Mouse (Mus musculus): ENCODE results near the gene Iqgap1. TPM values are rescaled to one million over a fixed set of nuclear protein-coding genes. Genes with fewer than 3 reads are reported as not detected.

Gene Iqgap1
- polyA plus RNA-seq, 1 experiment = 112 TPM

GRCm38 (mm10) chr7:80789061-80789460 lies 36.7 kb downstream of the Iqgap1 start:
- Histone ChIP-seq H3K27ac (ENCODE audit: control insufficient read depth, insufficient read depth, low read length) (no peak overlapping the region), H3K36me3 (ENCODE audit: control insufficient read depth, insufficient read depth, low read length) (peaks cover 10% of the 10 kb centered on the region), H3K4me1 (replicated peaks; ENCODE audit: control insufficient read depth, insufficient read depth, low read length) (peaks cover 3% of the 10 kb centered on the region), H3K27me3 (ENCODE audit: control insufficient read depth, insufficient read depth, low read length) (no peaks in the 10 kb centered on the region), H3K4me3 (ENCODE audit: control insufficient read depth, insufficient read depth, low read length) (no peak overlapping the region)
- 63% methylated on average over 1 of the region's 1 CpGs for whole genome bisulfite sequencing
- DNase-seq = no peak
- TF ChIP-seq CTCF (IDR thresholded peaks at IDR 0.05; ENCODE audit: borderline replicate concordance, control insufficient read depth, extremely low read depth, insufficient read depth, low read length, poor library complexity) (no peak), POLR2A (IDR thresholded peaks at IDR 0.05; ENCODE audit: control insufficient read depth, extremely low read depth, insufficient read depth, low read length, poor library complexity) (no peak)

- H3K27me3 ChIP-seq (ENCODE audit: control insufficient read depth, insufficient read depth, low read length) = no peaks in the 10 kb centered on the region
- H3K4me1 ChIP-seq (replicated peaks; ENCODE audit: control insufficient read depth, insufficient read depth, low read length) = peaks cover 10% of the 10 kb centered on the region
- no peak overlapping the region for H3K4me3 ChIP-seq (ENCODE audit: control insufficient read depth, insufficient read depth, low read length)
- no peak for DNase-seq
- H3K27ac ChIP-seq (ENCODE audit: control insufficient read depth, insufficient read depth, low read length) = no peak overlapping the region
- peaks cover 7% of the 10 kb centered on the region for H3K36me3 ChIP-seq (ENCODE audit: control insufficient read depth, insufficient read depth, low read length)
- TF ChIP-seq CTCF (IDR thresholded peaks at IDR 0.05; ENCODE audit: borderline replicate concordance, control insufficient read depth, extremely low read depth, insufficient read depth, low read length, poor library complexity) = no peak
- no peak for TF ChIP-seq POLR2A (IDR thresholded peaks at IDR 0.05; ENCODE audit: control insufficient read depth, extremely low read depth, insufficient read depth, low read length, poor library complexity)
- WGBS = 97% methylated on average over 7 of the region's 7 CpGs
These were observed 37.8 kb downstream of the Iqgap1 start for GRCm38 (mm10) chr7:80788002-80788401.

- Histone ChIP-seq H3K4me3 (ENCODE audit: control insufficient read depth, insufficient read depth, low read length) (no peak overlapping the region), H3K27ac (ENCODE audit: control insufficient read depth, insufficient read depth, low read length) (no peak overlapping the region), H3K4me1 (replicated peaks; ENCODE audit: control insufficient read depth, insufficient read depth, low read length) (peaks cover 19% of the 10 kb centered on the region), H3K27me3 (ENCODE audit: control insufficient read depth, insufficient read depth, low read length) (no peaks in the 10 kb centered on the region), H3K36me3 (ENCODE audit: control insufficient read depth, insufficient read depth, low read length) (no peaks in the 10 kb centered on the region; the same call in 1 of the 2 replicates)
- WGBS = 74% methylated on average over 6 of the region's 6 CpGs
- DNase-seq = no peak
- no peak for TF ChIP-seq POLR2A (IDR thresholded peaks at IDR 0.05; ENCODE audit: control insufficient read depth, extremely low read depth, insufficient read depth, low read length, poor library complexity)
- TF ChIP-seq CTCF (IDR thresholded peaks at IDR 0.05; ENCODE audit: borderline replicate concordance, control insufficient read depth, extremely low read depth, insufficient read depth, low read length, poor library complexity) = no peak
These were observed 39.0 kb downstream of the Iqgap1 start for GRCm38 (mm10) chr7:80786746-80787145.

DNA sequence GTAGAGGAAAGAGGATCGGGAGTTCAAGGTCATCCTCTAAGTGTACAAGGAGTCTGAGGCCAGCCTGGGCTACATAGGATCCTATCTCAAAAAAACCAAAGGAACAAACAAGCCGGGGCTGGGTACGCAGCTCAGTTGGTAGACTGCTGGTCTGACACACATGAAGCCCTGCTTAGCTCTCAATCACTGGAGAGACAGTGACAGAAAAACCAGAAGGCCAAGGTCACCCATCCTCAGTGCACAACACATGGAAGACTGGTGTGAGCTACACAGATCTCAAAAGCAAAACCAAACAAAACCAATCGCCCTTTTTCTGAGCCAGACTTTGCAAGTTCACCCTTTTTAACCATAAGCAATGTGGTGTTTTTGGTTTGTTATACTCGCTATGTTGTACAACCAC lies 41.9 kb downstream of the Iqgap1 start:
- Histone ChIP-seq H3K27ac (ENCODE audit: control insufficient read depth, insufficient read depth, low read length) (no peak overlapping the region), H3K4me1 (replicated peaks; ENCODE audit: control insufficient read depth, insufficient read depth, low read length) (peaks cover 32% of the 10 kb centered on the region), H3K4me3 (ENCODE audit: control insufficient read depth, insufficient read depth, low read length) (no peak overlapping the region), H3K36me3 (ENCODE audit: control insufficient read depth, insufficient read depth, low read length) (no peaks in the 10 kb centered on the region), H3K27me3 (ENCODE audit: control insufficient read depth, insufficient read depth, low read length) (no peaks in the 10 kb centered on the region)
- WGBS = 91% methylated on average over 5 of the region's 5 CpGs
- DNase-seq = no peak
- TF ChIP-seq POLR2A (IDR thresholded peaks at IDR 0.05; ENCODE audit: control insufficient read depth, extremely low read depth, insufficient read depth, low read length, poor library complexity) (no peak), CTCF (IDR thresholded peaks at IDR 0.05; ENCODE audit: borderline replicate concordance, control insufficient read depth, extremely low read depth, insufficient read depth, low read length, poor library complexity) (no peak)

DNA sequence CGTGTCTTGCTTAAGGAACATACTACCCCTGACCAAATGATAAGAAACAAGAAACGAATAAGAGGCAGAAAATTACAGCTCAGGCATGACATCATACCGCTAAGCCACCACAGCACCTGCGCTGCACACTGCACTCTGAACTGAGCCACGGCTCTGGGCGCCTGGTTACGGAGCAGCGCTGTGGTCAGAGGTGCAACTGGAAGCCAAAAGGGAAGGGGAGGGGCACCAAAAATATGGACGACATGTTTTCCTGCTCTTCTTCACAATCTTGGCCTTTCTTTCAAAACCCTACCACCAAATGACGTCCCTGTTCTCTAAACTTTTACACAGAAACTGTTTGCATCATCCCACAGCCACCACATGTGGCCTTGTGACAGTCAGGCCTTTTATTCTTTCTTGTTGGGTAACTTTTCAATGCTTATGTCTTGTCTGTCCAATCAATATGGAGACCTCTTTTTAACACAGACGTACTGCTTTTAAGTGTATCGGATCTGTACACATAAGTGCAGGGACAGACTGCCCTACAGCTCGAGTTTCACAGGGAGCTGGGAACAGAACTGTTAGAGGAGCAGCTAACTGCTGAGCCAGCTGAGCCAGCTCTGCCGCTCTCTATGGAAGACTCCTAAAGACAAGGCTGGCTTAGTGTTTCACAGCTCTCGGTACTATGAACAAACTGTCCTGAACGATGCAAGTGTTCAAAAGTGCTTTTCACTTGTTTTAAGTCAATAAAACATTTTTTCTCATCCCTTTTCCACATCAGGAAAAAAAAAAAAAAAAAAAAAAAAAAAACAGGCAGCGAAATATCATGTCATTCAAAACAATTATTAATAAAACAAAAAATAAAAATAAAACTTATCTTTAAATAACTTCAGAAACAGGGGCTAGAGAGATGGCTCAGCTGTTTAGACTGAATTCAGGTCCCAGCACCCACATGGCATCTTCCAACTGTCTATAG lies 43.3 kb downstream of the Iqgap1 start:
- Histone ChIP-seq H3K4me1 (replicated peaks; ENCODE audit: control insufficient read depth, insufficient read depth, low read length) (peaks cover 43% of the 10 kb centered on the region), H3K36me3 (ENCODE audit: control insufficient read depth, insufficient read depth, low read length) (no peaks in the 10 kb centered on the region), H3K27me3 (ENCODE audit: control insufficient read depth, insufficient read depth, low read length) (no peaks in the 10 kb centered on the region), H3K4me3 (ENCODE audit: control insufficient read depth, insufficient read depth, low read length) (no peak overlapping the region), H3K27ac (ENCODE audit: control insufficient read depth, insufficient read depth, low read length) (peak overlapping the region; percentile 61)
- no peak for TF ChIP-seq POLR2A (IDR thresholded peaks at IDR 0.05; ENCODE audit: control insufficient read depth, extremely low read depth, insufficient read depth, low read length, poor library complexity)
- TF ChIP-seq CTCF (IDR thresholded peaks at IDR 0.05; ENCODE audit: borderline replicate concordance, control insufficient read depth, extremely low read depth, insufficient read depth, low read length, poor library complexity) = no peak
- 32% methylated on average over 17 of the region's 17 CpGs for WGBS
- peak; percentile 54 for DNase-seq

DNA sequence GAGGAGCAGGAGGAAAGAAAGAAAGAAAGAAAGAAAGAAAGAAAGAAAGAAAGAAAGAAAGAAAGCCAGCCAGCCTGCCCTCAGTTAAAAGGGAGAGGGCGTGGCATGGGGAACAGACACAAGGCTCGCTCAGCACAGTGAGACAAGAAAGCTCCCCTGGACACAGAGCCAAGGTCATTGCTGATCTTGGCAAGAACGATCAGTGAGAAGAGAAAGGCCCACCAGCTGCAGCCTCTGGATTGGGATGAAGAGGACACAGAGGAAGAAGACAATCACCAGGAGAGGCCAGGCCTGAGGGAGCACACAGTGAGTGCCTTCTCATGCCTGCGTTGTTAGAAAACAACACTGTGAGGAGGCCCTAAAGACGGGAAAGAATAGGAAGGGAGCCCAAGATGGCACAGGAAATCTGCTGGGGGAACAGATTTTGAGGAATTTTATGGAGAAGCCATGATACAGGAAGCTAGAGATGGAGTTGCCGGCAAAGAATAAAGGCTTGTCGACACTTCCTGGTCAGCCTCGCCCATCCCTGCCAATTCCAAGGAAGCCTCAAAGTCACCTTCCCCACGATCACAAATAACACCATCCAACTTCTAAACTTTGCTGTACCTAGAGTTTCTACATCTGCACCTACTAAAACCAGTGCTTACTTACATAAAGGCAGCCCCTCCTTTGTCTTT lies 44.2 kb downstream of the Iqgap1 start:
- Histone ChIP-seq H3K36me3 (ENCODE audit: control insufficient read depth, insufficient read depth, low read length) (no peaks in the 10 kb centered on the region), H3K27ac (ENCODE audit: control insufficient read depth, insufficient read depth, low read length) (peak overlapping the region; percentile 61), H3K4me1 (replicated peaks; ENCODE audit: control insufficient read depth, insufficient read depth, low read length) (peaks cover 43% of the 10 kb centered on the region), H3K27me3 (ENCODE audit: control insufficient read depth, insufficient read depth, low read length) (no peaks in the 10 kb centered on the region), H3K4me3 (ENCODE audit: control insufficient read depth, insufficient read depth, low read length) (no peak overlapping the region)
- 50% methylated on average over 9 of the region's 9 CpGs for WGBS
- no peak for TF ChIP-seq POLR2A (IDR thresholded peaks at IDR 0.05; ENCODE audit: control insufficient read depth, extremely low read depth, insufficient read depth, low read length, poor library complexity)
- no peak for TF ChIP-seq CTCF (IDR thresholded peaks at IDR 0.05; ENCODE audit: borderline replicate concordance, control insufficient read depth, extremely low read depth, insufficient read depth, low read length, poor library complexity)
- DNase-seq = no peak
